ENCODE assay signal across 30 mouse cellular contexts in genomic region chr5:101876185-101876584, GRCm38 (mm10).
DNase-seq lines count a peak whose midpoint lies in the region; ATAC-seq and TF ChIP-seq lines count a peak whose summit lies in the region.
"Had no signal": no experiment of that assay in that cellular context is flagged by ENCODE, and none has a peak within 500 bp of the region (broad histone marks: within the 10 kb centered on the region; RNA-seq: fewer than 3 reads in every experiment).

No protein-coding gene starts in this region.

- H3K36me3 ChIP-seq in lung, postnatal 0 days (ENCODE audit: insufficient read depth, low read length) = peaks cover 30% of the 10 kb centered on the region; the same call in 1 of the 2 replicates
- peaks cover 80% of the 10 kb centered on the region for H3K36me3 ChIP-seq in heart, embryonic 10.5 days
- H3K36me3 ChIP-seq: G1E had no signal

- peak overlapping the region; percentile 60; the same call in 1 of the 2 replicates for H3K27ac ChIP-seq in lung, postnatal 0 days (ENCODE audit: low read length)
- H3K27ac ChIP-seq in heart, embryonic 10.5 days = no peak overlapping the region
- H3K27ac ChIP-seq: forebrain, embryonic 10.5 days; forebrain, embryonic 13.5 days; gastrocnemius, adult 2 months; heart, embryonic 15.5 days; hindbrain, embryonic 10.5 days; hindbrain, embryonic 13.5 days had no signal

- H3K4me2 ChIP-seq in lung, postnatal 0 days (replicated peaks; ENCODE audit: low read depth, low read length) = no peak overlapping the region
- H3K4me2 ChIP-seq: forebrain, embryonic 13.5 days; heart, embryonic 12.5 days; heart, embryonic 15.5 days; hindbrain, embryonic 13.5 days had no signal

- no peak overlapping the region for H3K4me3 ChIP-seq in lung, adult 2 months (replicated peaks; ENCODE audit: extremely low read depth, low read depth, low read length)
- H3K4me3 ChIP-seq in lung, postnatal 0 days (ENCODE audit: low read depth, low read length) = no peak overlapping the region
- no peak overlapping the region for H3K4me3 ChIP-seq in heart, embryonic 10.5 days
- H3K4me3 ChIP-seq: forebrain, embryonic 10.5 days; forebrain, embryonic 13.5 days; gastrocnemius, adult 2 months; heart, embryonic 12.5 days; heart, embryonic 15.5 days; hindbrain, embryonic 10.5 days; hindbrain, embryonic 13.5 days had no signal

- TF ChIP-seq CTCF in lung, adult 2 months (IDR thresholded peaks at IDR 0.05; ENCODE audit: insufficient read depth, low read length) = no peak
- TF ChIP-seq CTCF in lung, postnatal 0 days (IDR thresholded peaks at IDR 0.05) = no peak

- TF ChIP-seq EP300 in lung, postnatal 0 days (IDR thresholded peaks at IDR 0.05) = peak; percentile 82

- peak; percentile 23 for DNase-seq in lung, adult 2 months
- peak; percentile 85 for DNase-seq in lung, postnatal 0 days (ENCODE audit: low spot score)
- DNase-seq in lung, postnatal 25 days (ENCODE audit: low spot score) = peak; percentile 48
- no peak for DNase-seq in embryo, embryonic 9.5 days (ENCODE audit: extremely low spot score)
- DNase-seq in kidney, postnatal 14 days = no peak
- no peak for DNase-seq in heart, embryonic 10.5 days (ENCODE audit: low spot score)
- no peak for DNase-seq in kidney, postnatal 4 days
- DNase-seq: adrenal gland, adult 2 months; adrenal gland, postnatal 14 days; B cell, adult 2 months; cerebellum, adult 11 months; cerebellum, adult 2 months; cerebellum, postnatal 10 days; cerebellum, postnatal 36 days; embryo, embryonic 11 days; gastrocnemius, adult 2 months; gastrocnemius, postnatal 14 days; heart, adult 11 months; heart, postnatal 10 days; heart, postnatal 36 days had no signal

- no peak overlapping the region for H3K9ac ChIP-seq in lung, postnatal 0 days (replicated peaks; ENCODE audit: low read depth)
- H3K9ac ChIP-seq: forebrain, embryonic 13.5 days; heart, embryonic 12.5 days; heart, embryonic 15.5 days; hindbrain, embryonic 13.5 days had no signal

- no peaks in the 10 kb centered on the region for H3K4me1 ChIP-seq in lung, adult 2 months (ENCODE audit: control insufficient read depth, insufficient read depth, low read length)
- peaks cover 5% of the 10 kb centered on the region; the same call in 1 of the 2 replicates for H3K4me1 ChIP-seq in lung, postnatal 0 days (ENCODE audit: insufficient read depth, low read depth, low read length)
- H3K4me1 ChIP-seq in heart, embryonic 10.5 days = 0 out of 2 replicates have a peak, but pooled peaks cover 4% of the 10 kb centered on the region
- H3K4me1 ChIP-seq: forebrain, embryonic 10.5 days; forebrain, embryonic 13.5 days; heart, embryonic 15.5 days; hindbrain, embryonic 10.5 days; hindbrain, embryonic 13.5 days had no signal

- H3K27me3 ChIP-seq in lung, postnatal 0 days (replicated peaks; ENCODE audit: insufficient read depth, low read length) = no peaks in the 10 kb centered on the region
- H3K27me3 ChIP-seq in heart, embryonic 10.5 days (ENCODE audit: insufficient read depth, poor library complexity, severe bottlenecking) = no peaks in the 10 kb centered on the region
- H3K27me3 ChIP-seq: CH12.LX; forebrain, embryonic 13.5 days; heart, embryonic 12.5 days; heart, embryonic 15.5 days; hindbrain, embryonic 13.5 days had no signal

- no peak for TF ChIP-seq POLR2A in lung, adult 2 months (IDR thresholded peaks at IDR 0.05; ENCODE audit: borderline replicate concordance, extremely low read depth, low read depth, low read length)

- 77% methylated on average over 4 of the region's 4 CpGs for WGBS in lung, adult 2 months
- WGBS in lung, postnatal 0 days = 61% methylated on average over 4 of the region's 4 CpGs
- WGBS in heart, embryonic 10.5 days = 85% methylated on average over 4 of the region's 4 CpGs

- peak; percentile 82 for ATAC-seq in lung, postnatal 0 days
- ATAC-seq: forebrain, embryonic 13.5 days; forebrain, embryonic 16.5 days; hindbrain, embryonic 16.5 days had no signal

- no peaks in the 10 kb centered on the region for H3K9me3 ChIP-seq in lung, postnatal 0 days (ENCODE audit: low read length)
- H3K9me3 ChIP-seq in heart, embryonic 10.5 days = no peaks in the 10 kb centered on the region
- H3K9me3 ChIP-seq: forebrain, embryonic 10.5 days; forebrain, embryonic 13.5 days; heart, embryonic 12.5 days; heart, embryonic 15.5 days; hindbrain, embryonic 10.5 days; hindbrain, embryonic 13.5 days had no signal

Comparison
In these comparisons a context has a peak if more than half of its experiments do, and no peak if none do; other contexts are left out.
1. DNase-seq: peak in lung, adult 2 months (single experiment), lung, postnatal 0 days (single experiment) and lung, postnatal 25 days (single experiment); none in embryo, embryonic 9.5 days (single experiment), kidney, postnatal 14 days (single experiment), heart, embryonic 10.5 days (single experiment) and kidney, postnatal 4 days (0 of 2).